Mouse (Mus musculus): ENCODE measurements around the gene Tia1. TPM values are rescaled to one million over a fixed set of nuclear protein-coding genes. Genes with fewer than 3 reads are reported as not detected.
A peak's percentile ranks its signal among the peaks of the same experiment; 100 is the strongest.

The Tia1 gene
- total and polyA plus RNA-seq, 2 experiments from 2014 or later, result 148 to 190 TPM

DNA sequence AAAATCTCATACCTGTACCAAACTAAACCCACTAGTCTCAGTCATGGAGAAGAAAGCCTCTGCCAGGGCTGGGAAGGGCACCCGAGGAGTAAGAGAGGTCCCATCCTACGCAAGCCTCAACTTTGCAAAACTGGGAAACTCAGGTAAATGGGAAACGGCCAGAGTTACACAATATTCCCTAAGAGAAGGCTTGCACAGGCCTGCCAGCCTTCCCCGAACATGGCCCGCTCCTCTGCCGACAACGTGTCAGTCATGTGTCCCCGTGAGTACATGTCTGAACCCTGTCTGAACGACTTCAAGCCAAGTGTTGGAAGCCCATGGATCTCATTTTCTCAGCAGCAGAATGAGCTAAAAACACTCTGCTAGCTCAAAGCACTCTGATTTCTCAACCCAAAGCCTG lies 9.0 kb upstream of the Tia1 start:
- H3K4me1 ChIP-seq (ENCODE audit: insufficient read depth, low read length), result peaks cover 15% of the 10 kb centered on the region; the same call in 1 of the 2 replicates
- 83% methylated on average over 9 of the region's 9 CpGs for WGBS
- H3K4me2 ChIP-seq (ENCODE audit: low read depth, low read length), result peak overlapping the region; percentile 75
- peaks cover 26% of the 10 kb centered on the region for H3K36me3 ChIP-seq (ENCODE audit: insufficient read depth, low read length)
- no peaks in the 10 kb centered on the region for H3K27me3 ChIP-seq (ENCODE audit: insufficient read depth, low read length)
- peak overlapping the region; percentile 89 for H3K4me3 ChIP-seq (ENCODE audit: low read length)
- DNase-seq (ENCODE audit: low spot score) (no peak), ATAC-seq (no peak)
- TF ChIP-seq CTCF (IDR thresholded peaks at IDR 0.05; ENCODE audit: low read depth), result no peak
- H3K9me3 ChIP-seq (ENCODE audit: low read length), result no peaks in the 10 kb centered on the region
- H3K9ac ChIP-seq (replicated peaks; ENCODE audit: low read length), result peak overlapping the region; percentile 90; the same call in 1 of the 2 replicates
- no peak overlapping the region for H3K27ac ChIP-seq

GRCm38 (mm10) chr6:86395969-86396368 lies 8.1 kb upstream of the Tia1 start:
- Histone ChIP-seq H3K36me3 (ENCODE audit: insufficient read depth, low read length) (peaks cover 16% of the 10 kb centered on the region; the same call in 1 of the 2 replicates), H3K27me3 (ENCODE audit: insufficient read depth, low read length) (no peaks in the 10 kb centered on the region), H3K27ac (peak overlapping the region; percentile 95), H3K9me3 (ENCODE audit: low read length) (no peaks in the 10 kb centered on the region), H3K4me3 (ENCODE audit: low read length) (peak overlapping the region; percentile 89), H3K4me1 (ENCODE audit: insufficient read depth, low read length) (peaks cover 18% of the 10 kb centered on the region; the same call in 1 of the 2 replicates), H3K4me2 (ENCODE audit: low read depth, low read length) (peak overlapping the region; percentile 75), H3K9ac (replicated peaks; ENCODE audit: low read length) (peak overlapping the region; percentile 90)
- ATAC-seq, result no peak
- DNase-seq (ENCODE audit: low spot score), result no peak
- no peak for TF ChIP-seq CTCF (IDR thresholded peaks at IDR 0.05; ENCODE audit: low read depth)
- WGBS, result 10% methylated on average over 10 of the region's 10 CpGs

DNA sequence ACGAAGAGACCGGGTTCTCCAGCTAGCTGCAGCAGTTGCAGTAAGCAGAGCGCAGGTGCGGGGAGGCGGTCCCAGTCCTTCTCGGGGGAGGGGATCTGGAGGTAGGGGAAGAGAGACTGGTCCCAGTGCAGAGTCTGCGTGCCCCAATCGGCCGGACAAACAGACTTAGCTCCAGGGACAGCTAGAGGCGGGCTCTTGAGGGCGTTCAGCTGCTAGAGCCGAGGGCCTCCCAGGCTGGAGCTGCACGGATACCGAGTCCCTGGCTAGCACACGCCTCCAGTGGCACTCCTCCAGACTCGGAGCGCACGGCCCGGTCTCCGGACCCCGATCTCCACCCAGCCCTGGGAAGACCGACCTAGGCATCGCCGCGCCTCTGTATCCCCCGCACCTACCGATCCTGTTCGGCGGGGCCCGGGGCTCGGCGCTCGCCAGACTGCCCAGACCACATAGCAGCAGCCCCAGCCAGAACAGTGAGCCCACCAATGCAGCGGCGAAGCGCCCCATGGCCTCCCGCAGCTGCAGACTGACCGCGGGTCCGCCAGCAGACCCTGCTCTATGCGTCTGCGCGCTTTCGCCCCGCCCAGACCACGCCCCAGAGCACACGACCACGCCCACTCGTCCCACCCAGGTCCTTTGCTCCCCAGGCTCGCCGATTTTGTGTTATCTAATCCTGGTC lies 7.3 kb upstream of the Tia1 start, which contains the start of gene Pcyox1:
Pcyox1 (minus strand) TSS at position 574 of the 676 bp plus-strand sequence.
- ATAC-seq (peak; percentile 95), DNase-seq (ENCODE audit: low spot score) (peak; percentile 92)
- H3K36me3 ChIP-seq (ENCODE audit: insufficient read depth, low read length), result peaks cover 13% of the 10 kb centered on the region; the same call in 1 of the 2 replicates
- H3K4me3 ChIP-seq (ENCODE audit: low read length), result peak within 1 kb of the TSS; percentile 89
- TF ChIP-seq CTCF (IDR thresholded peaks at IDR 0.05; ENCODE audit: low read depth), result no peak
- peak within 1 kb of the TSS; percentile 95 for H3K27ac ChIP-seq
- H3K9ac ChIP-seq (replicated peaks; ENCODE audit: low read length), result peak within 1 kb of the TSS; percentile 90
- under 1% methylated on average over 50 of the region's 51 CpGs for WGBS
- H3K4me1 ChIP-seq (ENCODE audit: insufficient read depth, low read length), result peaks cover 18% of the 10 kb centered on the region; the same call in 1 of the 2 replicates
- no peaks in the 10 kb centered on the region for H3K27me3 ChIP-seq (ENCODE audit: insufficient read depth, low read length)
- H3K9me3 ChIP-seq (ENCODE audit: low read length), result no peaks in the 10 kb centered on the region
- peak within 1 kb of the TSS; percentile 75 for H3K4me2 ChIP-seq (ENCODE audit: low read depth, low read length)

DNA sequence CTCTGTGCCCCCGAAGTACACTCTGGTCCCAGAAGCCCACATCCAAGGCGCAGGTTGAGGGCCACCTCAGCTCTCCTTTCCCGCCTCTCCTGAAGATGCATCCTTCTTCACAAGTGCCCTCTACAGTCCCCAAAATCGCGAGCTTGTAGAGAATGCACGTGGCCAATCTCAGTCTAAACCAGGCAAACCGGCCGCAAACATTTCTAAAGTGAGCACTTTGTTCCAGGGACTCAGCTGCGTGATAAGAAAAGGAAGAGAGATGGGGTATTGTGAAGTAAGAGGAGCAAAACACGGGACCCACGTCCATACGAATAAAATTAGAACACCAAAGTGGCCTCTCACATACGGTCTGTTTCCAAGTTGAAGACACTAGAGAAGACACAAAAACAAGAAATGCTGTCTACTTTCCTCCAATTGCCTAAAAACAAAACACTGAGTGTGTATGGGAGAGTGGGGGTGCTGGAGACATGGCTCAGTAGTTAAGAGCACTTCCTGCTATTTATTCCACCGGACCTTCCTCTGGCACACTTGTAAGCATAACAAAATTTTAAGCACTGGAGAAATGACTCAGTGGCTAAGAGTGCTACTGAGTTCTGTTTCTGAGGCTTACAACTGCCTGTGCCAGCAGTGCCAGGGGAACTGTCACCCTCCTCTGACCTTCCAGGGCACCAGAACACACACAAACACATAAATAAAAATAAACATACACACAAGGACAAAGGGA lies 6.6 kb upstream of the Tia1 start:
- ATAC-seq, result peak; percentile 62; the same call in 1 of the 2 replicates

GRCm38 (mm10) chr6:86398986-86399385 lies 5.0 kb upstream of the Tia1 start:
- Histone ChIP-seq H3K4me1 (ENCODE audit: insufficient read depth, low read length) (peaks cover 18% of the 10 kb centered on the region; the same call in 1 of the 2 replicates), H3K4me2 (ENCODE audit: low read depth, low read length) (no peak overlapping the region), H3K4me3 (ENCODE audit: low read length) (no peak overlapping the region), H3K9ac (replicated peaks; ENCODE audit: low read length) (no peak overlapping the region), H3K36me3 (ENCODE audit: insufficient read depth, low read length) (peaks cover 3% of the 10 kb centered on the region; the same call in 1 of the 2 replicates), H3K27me3 (ENCODE audit: insufficient read depth, low read length) (no peaks in the 10 kb centered on the region), H3K9me3 (ENCODE audit: low read length) (no peaks in the 10 kb centered on the region), H3K27ac (no peak overlapping the region)
- no peak for TF ChIP-seq CTCF (IDR thresholded peaks at IDR 0.05; ENCODE audit: low read depth)
- WGBS, result 89% methylated on average over 2 of the region's 2 CpGs
- DNase-seq (ENCODE audit: low spot score) (no peak), ATAC-seq (no peak)

More for the DNA sequence above, 6.6 kb upstream of the Tia1 start:
- H3K27me3 ChIP-seq (ENCODE audit: insufficient read depth, low read length), result no peaks in the 10 kb centered on the region
- H3K4me2 ChIP-seq (ENCODE audit: low read depth, low read length), result peak overlapping the region; percentile 75
- peak; percentile 26; the same call in 1 of the 2 replicates for TF ChIP-seq CTCF (IDR thresholded peaks at IDR 0.05; ENCODE audit: low read depth)
- H3K4me3 ChIP-seq (ENCODE audit: low read length), result peak overlapping the region; percentile 89
- no peak for DNase-seq (ENCODE audit: low spot score)
- H3K27ac ChIP-seq, result peak overlapping the region; percentile 95
- H3K9me3 ChIP-seq (ENCODE audit: low read length), result no peaks in the 10 kb centered on the region
- H3K36me3 ChIP-seq (ENCODE audit: insufficient read depth, low read length), result peaks cover 7% of the 10 kb centered on the region; the same call in 1 of the 2 replicates
- peaks cover 18% of the 10 kb centered on the region; the same call in 1 of the 2 replicates for H3K4me1 ChIP-seq (ENCODE audit: insufficient read depth, low read length)
- peak overlapping the region; percentile 90 for H3K9ac ChIP-seq (replicated peaks; ENCODE audit: low read length)
- 4% methylated on average over 14 of the region's 14 CpGs for WGBS

DNA sequence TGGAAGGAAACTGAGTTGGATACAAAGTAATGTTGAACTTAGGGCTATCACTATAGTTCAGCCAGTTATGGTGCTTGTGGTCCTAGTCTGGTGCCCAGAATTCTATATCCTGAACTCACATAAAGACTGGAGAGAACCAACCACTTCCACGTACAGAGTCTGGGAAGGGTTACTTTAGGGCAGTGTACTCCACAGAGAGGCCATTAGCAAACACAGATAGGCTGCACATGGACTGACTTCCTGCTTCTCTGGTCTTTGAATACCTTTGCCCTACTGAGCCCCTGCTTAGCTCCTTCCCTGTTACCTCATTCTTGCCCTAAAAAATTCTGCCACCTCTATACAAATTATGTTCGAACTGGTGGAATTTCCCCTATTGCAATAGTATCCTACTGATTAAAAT lies 4.0 kb upstream of the Tia1 start:
- Histone ChIP-seq H3K9ac (replicated peaks; ENCODE audit: low read length) (no peak overlapping the region), H3K9me3 (ENCODE audit: low read length) (no peaks in the 10 kb centered on the region), H3K4me2 (ENCODE audit: low read depth, low read length) (no peak overlapping the region), H3K4me3 (ENCODE audit: low read length) (no peak overlapping the region), H3K27ac (no peak overlapping the region), H3K4me1 (ENCODE audit: insufficient read depth, low read length) (peaks cover 16% of the 10 kb centered on the region; the same call in 1 of the 2 replicates), H3K27me3 (ENCODE audit: insufficient read depth, low read length) (no peaks in the 10 kb centered on the region), H3K36me3 (ENCODE audit: insufficient read depth, low read length) (no peaks in the 10 kb centered on the region)
- no peak for TF ChIP-seq CTCF (IDR thresholded peaks at IDR 0.05; ENCODE audit: low read depth)
- 88% methylated on average over 2 of the region's 2 CpGs for WGBS
- DNase-seq (ENCODE audit: low spot score) (no peak), ATAC-seq (no peak)

Data from hindbrain, postnatal 0 days (tissue).